Mouse (Mus musculus) thymus, postnatal 0 days (tissue): ENCODE data around the gene Ago4. TPM values are rescaled to one million over a fixed set of nuclear protein-coding genes. Genes with fewer than 3 reads are reported as not detected.

Source experiments
- DNase-seq: peaks from one replicate; pipeline ENCODE4 v3.0.0-alpha.2; 2015; ENCODE audit warnings: low spot score
- polyA plus RNA-seq: library from polyadenylated mRNA; unstranded; fragments of >200 nt; fragmentation: Nextera tagmentation; extraction: Ambion mirVana; gene quantifications from 2 replicates; pipeline ENCODE4 v1.2.1, GENCODE M21; 2015

The Ago4 gene
- polyA plus RNA-seq, 1 experiment from 2014 or later = 0.47 TPM

GRCm38 (mm10) chr4:126526164-126526563 lies 7.1 kb downstream of the Ago4 start:
- DNase-seq = no peak

DNA sequence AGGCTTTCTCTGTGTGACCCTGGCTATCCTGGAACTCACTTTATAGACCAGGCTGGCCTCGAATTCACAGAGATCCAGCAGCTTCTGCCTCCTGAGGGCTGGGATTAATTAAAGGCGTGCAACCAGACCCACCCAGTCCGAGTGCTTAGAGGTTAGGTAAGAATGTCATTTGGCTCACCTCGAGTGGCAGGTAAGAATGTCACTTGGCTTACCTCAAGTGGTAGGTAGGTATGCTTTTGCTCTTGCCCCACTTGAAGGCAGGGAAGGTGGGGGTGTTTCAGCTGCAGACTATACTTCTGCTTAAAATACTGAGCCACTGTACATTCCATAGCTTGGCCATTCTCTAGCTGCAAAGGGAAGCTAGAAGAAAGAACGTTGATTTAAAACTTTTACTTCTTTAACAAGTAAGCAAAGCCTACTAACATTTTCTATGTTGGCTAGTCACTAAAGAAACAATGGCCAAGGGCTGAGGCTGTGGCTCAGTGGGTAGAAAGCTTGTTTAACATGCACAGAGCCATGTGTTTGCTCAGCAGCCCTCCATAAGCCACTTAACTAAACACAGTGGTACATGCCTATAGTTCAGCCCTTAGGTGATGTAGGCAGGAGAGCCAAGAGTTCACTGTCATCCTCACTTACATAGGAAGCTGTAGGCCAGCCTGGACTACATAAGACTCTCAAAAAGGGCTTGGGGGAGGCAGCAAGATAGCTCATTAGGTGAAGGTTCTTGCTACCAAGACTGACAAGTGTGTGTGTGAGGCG lies 20.8 kb downstream of the Ago4 start:
- DNase-seq = no peak

- DNase-seq = no peak
Measured at GRCm38 (mm10) chr4:126511013-126511412, 22.3 kb downstream of the Ago4 start.

DNA sequence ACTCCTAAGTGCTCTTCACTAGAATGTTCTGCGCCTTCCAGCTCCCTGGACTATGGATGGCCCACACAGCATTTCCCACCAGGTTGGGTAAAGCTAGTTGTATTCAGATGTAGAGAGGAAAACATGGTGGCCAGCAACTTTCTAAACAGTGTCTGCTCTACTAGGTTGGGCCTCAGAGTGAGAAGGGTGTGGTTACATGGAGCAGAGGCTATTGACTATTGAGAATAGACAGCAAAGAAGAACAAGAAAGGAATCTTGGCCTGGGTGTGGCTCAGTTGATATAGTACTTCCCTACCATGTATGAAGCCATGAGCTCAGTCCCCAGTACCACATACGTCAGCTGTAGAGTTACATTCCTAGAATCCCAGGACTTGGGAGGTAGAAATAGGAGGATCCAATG lies 24.2 kb downstream of the Ago4 start:
- no peak for DNase-seq

- DNase-seq = no peak
Measured at GRCm38 (mm10) chr4:126508110-126508899, 25.0 kb downstream of the Ago4 start.

DNA sequence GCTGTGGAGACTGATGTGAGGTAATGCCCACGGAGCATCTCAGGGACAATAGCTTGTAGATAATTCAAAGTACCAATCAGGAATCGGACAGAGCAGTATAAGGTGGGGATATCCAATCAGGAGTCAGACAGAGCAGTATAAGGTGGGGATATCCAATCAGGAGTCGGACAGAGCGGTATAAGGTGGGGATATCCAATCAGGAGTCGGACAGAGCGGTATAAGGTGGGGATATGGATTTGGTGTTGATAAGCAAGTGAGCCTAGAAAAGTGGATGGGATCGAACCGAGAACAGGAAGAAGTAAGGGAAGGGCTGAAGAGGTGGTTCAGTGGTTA lies 30.3 kb downstream of the Ago4 start:
- DNase-seq = no peak

GRCm38 (mm10) chr4:126502141-126502976 lies 30.9 kb downstream of the Ago4 start:
- no peak for DNase-seq

DNA sequence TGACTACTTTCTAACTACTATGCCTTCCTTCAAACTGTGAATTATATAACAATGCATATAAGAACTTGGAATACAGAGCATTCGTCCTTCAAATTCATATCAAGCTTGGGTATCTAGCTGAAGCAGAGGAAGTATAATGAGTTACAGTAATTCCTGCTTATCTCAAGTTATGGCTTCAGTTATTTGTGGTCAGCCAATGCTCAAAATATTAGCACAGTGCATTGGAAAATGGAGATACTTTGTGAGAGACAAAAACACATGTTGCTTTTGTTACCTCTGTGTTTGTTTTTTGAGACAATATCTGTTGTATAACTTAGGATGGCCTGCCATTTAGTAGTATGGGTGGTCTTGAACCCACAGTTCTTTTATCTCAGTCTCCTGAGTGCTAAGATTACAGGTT lies 34.7 kb downstream of the Ago4 start:
- DNase-seq = no peak

DNA sequence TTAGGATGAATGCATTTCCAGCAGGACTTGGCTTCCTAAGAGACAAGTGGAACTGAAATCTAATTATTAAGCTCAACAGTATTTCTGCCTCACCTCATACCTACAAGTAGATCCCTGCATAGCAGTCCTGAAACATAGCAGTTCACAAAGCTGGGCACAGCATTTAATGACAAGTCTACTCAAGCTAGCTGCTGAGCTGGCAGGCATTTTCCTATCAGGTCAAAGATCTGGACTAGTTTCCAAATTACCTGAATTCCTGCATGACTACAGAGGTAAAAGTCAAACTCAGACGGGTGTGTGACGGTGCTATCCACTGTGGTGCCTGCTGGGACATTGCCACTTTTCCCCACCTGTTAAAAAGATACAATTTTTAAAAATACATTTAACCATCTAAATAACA lies 36.3 kb downstream of the Ago4 start:
- DNase-seq = no peak

GRCm38 (mm10) chr4:126495942-126496790 lies 37.1 kb downstream of the Ago4 start:
- DNase-seq = no peak

- DNase-seq = no peak
Measured at GRCm38 (mm10) chr4:126495453-126495852, 37.8 kb downstream of the Ago4 start.

- no peak for DNase-seq
Measured at GRCm38 (mm10) chr4:126493416-126493815, 39.9 kb downstream of the Ago4 start.

- DNase-seq = no peak
Measured at GRCm38 (mm10) chr4:126491977-126492376, 41.3 kb downstream of the Ago4 start.

- DNase-seq = no peak
Measured at GRCm38 (mm10) chr4:126490726-126491125, 42.5 kb downstream of the Ago4 start.

DNA sequence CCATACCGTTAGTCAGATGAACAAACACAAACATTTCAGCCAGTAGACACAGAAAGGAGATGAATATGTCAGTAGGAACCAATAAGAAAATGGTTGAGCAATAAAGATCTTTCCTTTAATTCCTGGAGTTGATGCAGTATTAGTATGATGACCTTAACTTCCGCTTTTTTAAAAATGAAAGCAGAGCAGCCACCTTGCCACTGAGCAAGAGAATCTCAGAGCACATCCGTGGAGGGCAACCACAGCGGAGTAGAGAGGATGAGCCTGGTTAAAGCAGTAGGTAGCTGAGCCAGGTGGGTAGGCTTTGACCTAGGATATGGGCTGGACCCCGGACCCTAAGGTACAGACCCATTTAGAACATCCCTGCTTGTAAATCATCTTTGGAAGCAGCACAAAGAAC lies 43.5 kb downstream of the Ago4 start:
- DNase-seq = no peak

- DNase-seq = no peak
Measured at GRCm38 (mm10) chr4:126486217-126486616, 47.1 kb downstream of the Ago4 start.

DNA sequence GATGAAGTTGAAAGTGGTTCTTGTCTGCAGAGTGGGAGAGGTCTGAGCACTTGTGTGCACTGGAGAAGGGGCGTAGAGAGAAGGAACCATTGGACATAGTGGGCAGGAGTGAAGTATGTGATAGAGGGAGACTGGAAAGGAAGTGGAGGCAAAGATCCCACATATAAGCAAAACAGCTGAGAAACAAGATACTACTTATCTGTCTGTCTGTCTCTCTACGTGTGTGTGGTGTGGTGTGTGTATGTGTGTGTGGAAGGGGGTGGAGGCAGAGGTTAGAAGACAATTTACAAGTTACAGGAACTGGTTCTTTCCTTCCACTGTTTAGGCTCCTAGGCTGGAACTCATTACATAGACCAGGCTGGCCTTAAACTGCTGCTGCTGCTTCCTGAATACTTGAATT lies 48.2 kb downstream of the Ago4 start:
- no peak for DNase-seq

GRCm38 (mm10) chr4:126483874-126484273 lies 49.4 kb downstream of the Ago4 start:
- DNase-seq = no peak

DNA sequence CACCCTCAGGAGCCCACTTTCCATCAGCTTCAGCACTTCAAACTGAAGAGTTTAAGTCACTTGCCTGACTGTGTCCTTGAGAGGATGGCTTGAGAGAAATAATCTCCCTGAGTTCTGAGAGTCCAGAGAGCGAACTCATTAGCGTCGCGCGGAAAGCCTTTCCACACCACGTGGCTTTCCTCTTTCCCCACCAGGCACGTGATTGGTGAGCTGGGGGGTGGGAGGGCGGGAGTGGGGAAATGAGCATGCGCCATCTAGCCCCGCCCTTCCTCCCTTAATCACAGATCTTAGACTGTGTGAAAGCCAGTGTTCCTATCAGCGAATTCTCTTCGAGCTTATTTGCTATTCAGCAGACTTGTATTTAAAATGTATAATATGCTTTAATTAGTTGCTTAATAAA lies 50.3 kb downstream of the Ago4 start:
- no peak for DNase-seq

GRCm38 (mm10) chr4:126481461-126481860 lies 51.8 kb downstream of the Ago4 start:
- no peak for DNase-seq

DNA sequence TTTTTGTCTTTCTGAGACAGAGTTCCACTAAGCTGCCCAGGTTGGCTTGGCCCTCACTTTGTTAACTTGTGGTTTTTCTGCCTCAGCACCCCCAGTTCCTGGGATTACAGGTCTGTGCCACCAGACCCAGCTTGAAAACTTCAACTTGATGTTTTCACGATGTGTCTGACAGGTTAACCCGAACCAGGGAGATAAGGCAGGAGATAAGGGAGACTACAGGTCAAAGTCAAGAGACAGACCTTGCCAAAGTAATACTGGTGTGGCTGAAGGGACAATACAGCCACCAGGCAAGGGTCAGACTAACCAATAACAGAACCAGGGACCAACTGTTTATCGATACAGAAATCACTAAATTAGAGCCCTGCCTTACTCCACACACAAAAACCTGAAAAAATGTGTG lies 53.0 kb downstream of the Ago4 start:
- DNase-seq = no peak
